Mouse (Mus musculus): ENCODE measurements around the gene Vmn1r222.
"Not testable (repeated sequence)": the region's sequence is repeated elsewhere in the genome, so short reads cannot be mapped to it uniquely, and the experiment has no call there.

Gene Vmn1r222

GRCm38 (mm10) chr13:23235847-23236246, at the start of gene Vmn1r222:
TSS of gene Vmn1r222 (minus strand) at chr13:23235947.
- not testable (repeated sequence) for DNase-seq (ENCODE audit: low spot score in 2 of 2)

- DNase-seq (ENCODE audit: low spot score in 2 of 2): no peak
Measured at GRCm38 (mm10) chr13:23285191-23285920, 49.6 kb upstream of the Vmn1r222 start.

GRCm38 (mm10) chr13:23279992-23280391, 44.2 kb upstream of the Vmn1r222 start:
- DNase-seq (ENCODE audit: low spot score in 2 of 2): no peak

- no peak for DNase-seq (ENCODE audit: low spot score in 2 of 2)
Measured at GRCm38 (mm10) chr13:23279576-23279975, 43.8 kb upstream of the Vmn1r222 start.

GRCm38 (mm10) chr13:23270321-23271101, 34.8 kb upstream of the Vmn1r222 start:
- DNase-seq (ENCODE audit: low spot score in 2 of 2): no peak

GRCm38 (mm10) chr13:23269681-23270080, 33.9 kb upstream of the Vmn1r222 start:
- no peak for DNase-seq (ENCODE audit: low spot score in 2 of 2)

- DNase-seq (ENCODE audit: low spot score in 2 of 2): not testable (repeated sequence)
Measured at GRCm38 (mm10) chr13:23269127-23269526, 33.4 kb upstream of the Vmn1r222 start.

- DNase-seq (ENCODE audit: low spot score in 2 of 2): not testable (repeated sequence)
Measured at GRCm38 (mm10) chr13:23268606-23269005, 32.9 kb upstream of the Vmn1r222 start.

- no peak for DNase-seq (ENCODE audit: low spot score in 2 of 2)
Measured at GRCm38 (mm10) chr13:23258546-23259048, 22.9 kb upstream of the Vmn1r222 start.

- DNase-seq (ENCODE audit: low spot score in 2 of 2): not testable (repeated sequence)
Measured at GRCm38 (mm10) chr13:23246834-23247233, 11.1 kb upstream of the Vmn1r222 start, which contains the start of gene Vmn1r223. TSS of gene Vmn1r223 (plus strand) at chr13:23247134.

- DNase-seq (ENCODE audit: low spot score in 2 of 2): not testable (repeated sequence)
Measured at GRCm38 (mm10) chr13:23213827-23214226, 21.9 kb downstream of the Vmn1r222 start, which contains the start of gene Vmn1r221. TSS of gene Vmn1r221 (plus strand) at chr13:23214127.

GRCm38 (mm10) chr13:23203885-23204284, 31.9 kb downstream of the Vmn1r222 start:
- DNase-seq (ENCODE audit: low spot score in 2 of 2): not testable (repeated sequence)

- DNase-seq (ENCODE audit: low spot score in 2 of 2): no peak
Measured at GRCm38 (mm10) chr13:23187875-23188274, 47.9 kb downstream of the Vmn1r222 start, which contains the start of gene Vmn1r220. TSS of gene Vmn1r220 (minus strand) at chr13:23187975.

All from urinary bladder, postnatal 4 days (tissue).